ENCODE assay signal across 12 mouse cellular contexts in genomic region chr13:83988517-83988916, GRCm38 (mm10).
DNase-seq lines count a peak whose midpoint lies in the region; ATAC-seq and TF ChIP-seq lines count a peak whose summit lies in the region.
"Had no signal": no experiment of that assay in that cellular context is flagged by ENCODE, and none has a peak within 500 bp of the region (broad histone marks: within the 10 kb centered on the region; RNA-seq: fewer than 3 reads in every experiment).

No protein-coding gene starts in this region.

- no peaks in the 10 kb centered on the region for H3K36me3 ChIP-seq in forebrain, embryonic 13.5 days (ENCODE audit: poor library complexity, severe bottlenecking)
- H3K36me3 ChIP-seq in midbrain, embryonic 10.5 days, result no peaks in the 10 kb centered on the region
- H3K36me3 ChIP-seq: liver, embryonic 15.5 days had no signal

- peak overlapping the region; percentile 84 for H3K27ac ChIP-seq in forebrain, embryonic 13.5 days
- H3K27ac ChIP-seq in midbrain, embryonic 10.5 days (replicated peaks), result 0 out of 2 replicates have a peak overlapping the region, but pooled peaks have one; percentile 53
- H3K27ac ChIP-seq: kidney, postnatal 0 days; liver, embryonic 15.5 days had no signal

- DNase-seq in brain, adult 2 months (ENCODE audit: low read depth, low spot score), result peak; percentile 32
- DNase-seq in cerebellum, adult 11-12 months, result peak; percentile 31
- no peak for DNase-seq in midbrain, embryonic 10.5 days (ENCODE audit: low spot score)
- DNase-seq in gastrocnemius, postnatal 10 days, result no peak
- no peak for DNase-seq in adrenal gland, postnatal 10 days
- no peak for DNase-seq in lung, adult 2 months
- DNase-seq: adrenal gland, postnatal 14 days had no signal

- TF ChIP-seq POLR2A in lung, adult 2 months (IDR thresholded peaks at IDR 0.05; ENCODE audit: borderline replicate concordance, extremely low read depth, low read depth, low read length), result no peak

- WGBS in forebrain, embryonic 13.5 days, result 30% methylated on average over 4 of the region's 4 CpGs
- WGBS in midbrain, embryonic 10.5 days, result 75% methylated on average over 4 of the region's 4 CpGs
- 59% methylated on average over 4 of the region's 4 CpGs for WGBS in lung, adult 2 months

- no peak for TF ChIP-seq CTCF in lung, adult 2 months (IDR thresholded peaks at IDR 0.05; ENCODE audit: insufficient read depth, low read length)

- no peak overlapping the region for H3K4me3 ChIP-seq in forebrain, embryonic 13.5 days
- H3K4me3 ChIP-seq in midbrain, embryonic 10.5 days, result no peak overlapping the region
- no peak overlapping the region for H3K4me3 ChIP-seq in lung, adult 2 months (replicated peaks; ENCODE audit: extremely low read depth, low read depth, low read length)
- H3K4me3 ChIP-seq: erythroblast, embryonic 14.5 days; liver, embryonic 15.5 days had no signal

- H3K27me3 ChIP-seq in forebrain, embryonic 13.5 days, result no peaks in the 10 kb centered on the region
- no peaks in the 10 kb centered on the region for H3K27me3 ChIP-seq in midbrain, embryonic 10.5 days (ENCODE audit: low read depth, poor library complexity, severe bottlenecking)
- H3K27me3 ChIP-seq: liver, embryonic 15.5 days had no signal

- no peak for ATAC-seq in forebrain, embryonic 13.5 days
- no peak for ATAC-seq in granulocyte monocyte progenitor cell, adult 5-6 weeks (replicated peaks; ENCODE audit: poor library complexity, severe bottlenecking)

- H3K4me1 ChIP-seq in forebrain, embryonic 13.5 days, result peaks cover 45% of the 10 kb centered on the region
- H3K4me1 ChIP-seq in midbrain, embryonic 10.5 days, result peaks cover 23% of the 10 kb centered on the region
- H3K4me1 ChIP-seq in lung, adult 2 months (ENCODE audit: control insufficient read depth, insufficient read depth, low read length), result no peaks in the 10 kb centered on the region
- H3K4me1 ChIP-seq: liver, embryonic 15.5 days had no signal

- peak overlapping the region; percentile 55 for H3K4me2 ChIP-seq in forebrain, embryonic 13.5 days
- H3K4me2 ChIP-seq: liver, embryonic 15.5 days had no signal

- no peaks in the 10 kb centered on the region for H3K9me3 ChIP-seq in forebrain, embryonic 13.5 days (replicated peaks)
- no peaks in the 10 kb centered on the region for H3K9me3 ChIP-seq in midbrain, embryonic 10.5 days (replicated peaks)
- H3K9me3 ChIP-seq: liver, embryonic 15.5 days had no signal

- no peak overlapping the region for H3K9ac ChIP-seq in forebrain, embryonic 13.5 days
- H3K9ac ChIP-seq: liver, embryonic 15.5 days had no signal

Comparison
In these comparisons a context has a peak if more than half of its experiments do, and no peak if none do; other contexts are left out.
1. DNase-seq: peak in brain, adult 2 months (single experiment) and cerebellum, adult 11-12 months (single experiment); none in midbrain, embryonic 10.5 days (single experiment), gastrocnemius, postnatal 10 days (single experiment), adrenal gland, postnatal 10 days (single experiment) and lung, adult 2 months (single experiment).